Mouse (Mus musculus): ENCODE measurements around the gene Llph.

GRCm38 (mm10) chr10:120209539-120209925 lies 17.3 kb upstream of the Llph start:
- TF ChIP-seq POLR2A (IDR thresholded peaks at IDR 0.05; ENCODE audit: low read depth, low read length) (no peak), CTCF (IDR thresholded peaks at IDR 0.05; ENCODE audit: extremely low read depth, insufficient read length, insufficient replicate concordance, low read depth, low read length) (no peak)
